ENCODE assay signal across 27 mouse cellular contexts in genomic region chr6:99252816-99253215, GRCm38 (mm10).
DNase-seq lines count a peak whose midpoint lies in the region; ATAC-seq and TF ChIP-seq lines count a peak whose summit lies in the region.
"Had no signal": no experiment of that assay in that cellular context is flagged by ENCODE, and none has a peak within 500 bp of the region (broad histone marks: within the 10 kb centered on the region; RNA-seq: fewer than 3 reads in every experiment).

No protein-coding gene starts in this region.

- no peak for TF ChIP-seq CTCF in liver, postnatal 0 days (IDR thresholded peaks at IDR 0.05; ENCODE audit: low read depth)

- H3K36me3 ChIP-seq in liver, postnatal 0 days (replicated peaks; ENCODE audit: insufficient read depth, low read length): no peaks in the 10 kb centered on the region
- no peaks in the 10 kb centered on the region for H3K36me3 ChIP-seq in midbrain, embryonic 10.5 days
- H3K36me3 ChIP-seq in midbrain, embryonic 16.5 days (ENCODE audit: control insufficient read depth, insufficient read depth, low read length): no peaks in the 10 kb centered on the region
- H3K36me3 ChIP-seq: heart, embryonic 15.5 days; liver, embryonic 13.5 days; neural tube, embryonic 15.5 days had no signal

- no peaks in the 10 kb centered on the region for H3K27me3 ChIP-seq in liver, postnatal 0 days (ENCODE audit: insufficient read depth, low read length)
- no peaks in the 10 kb centered on the region for H3K27me3 ChIP-seq in midbrain, embryonic 10.5 days (ENCODE audit: low read depth, poor library complexity, severe bottlenecking)
- no peaks in the 10 kb centered on the region for H3K27me3 ChIP-seq in midbrain, embryonic 16.5 days (ENCODE audit: control insufficient read depth, insufficient read depth, low read depth, low read length)
- H3K27me3 ChIP-seq: CH12.LX; heart, embryonic 15.5 days; liver, embryonic 13.5 days; neural tube, embryonic 15.5 days had no signal

- H3K9me3 ChIP-seq in liver, postnatal 0 days (ENCODE audit: low read length): no peaks in the 10 kb centered on the region
- H3K9me3 ChIP-seq in midbrain, embryonic 10.5 days (replicated peaks): no peaks in the 10 kb centered on the region
- no peaks in the 10 kb centered on the region for H3K9me3 ChIP-seq in midbrain, embryonic 16.5 days (replicated peaks; ENCODE audit: control insufficient read depth, low read length, poor library complexity, severe bottlenecking)
- H3K9me3 ChIP-seq: G1E; heart, embryonic 15.5 days; liver, embryonic 13.5 days; neural tube, embryonic 15.5 days had no signal

- 41% methylated on average over 5 of the region's 5 CpGs for WGBS in liver, postnatal 0 days (ENCODE audit: insufficient replicate concordance)
- WGBS in midbrain, embryonic 10.5 days: 91% methylated on average over 5 of the region's 5 CpGs
- 84% methylated on average over 5 of the region's 5 CpGs for WGBS in midbrain, embryonic 16.5 days

- no peak overlapping the region for H3K27ac ChIP-seq in liver, postnatal 0 days (ENCODE audit: low read depth)
- no peak overlapping the region for H3K27ac ChIP-seq in midbrain, embryonic 10.5 days (replicated peaks)
- H3K27ac ChIP-seq in midbrain, embryonic 16.5 days (ENCODE audit: low read length): no peak overlapping the region
- H3K27ac ChIP-seq: heart, embryonic 15.5 days; hindbrain, embryonic 14.5 days; kidney, postnatal 0 days; liver, embryonic 13.5 days; neural tube, embryonic 15.5 days had no signal

- H3K4me3 ChIP-seq in liver, postnatal 0 days (ENCODE audit: low read depth, low read length): no peak overlapping the region
- no peak overlapping the region for H3K4me3 ChIP-seq in midbrain, embryonic 10.5 days
- no peak overlapping the region for H3K4me3 ChIP-seq in midbrain, embryonic 16.5 days (ENCODE audit: low read depth, low read length)
- H3K4me3 ChIP-seq: heart, embryonic 15.5 days; liver, embryonic 13.5 days; neural tube, embryonic 15.5 days had no signal

- intact Hi-C loops in left cerebral cortex, postnatal 10 days (cut with DNase I): no loop called here

- no peak for TF ChIP-seq EP300 in liver, postnatal 0 days (IDR thresholded peaks at IDR 0.05; ENCODE audit: low read depth)

- DNase-seq in liver, postnatal 0 days: peak; percentile 33
- DNase-seq in liver (no peak), NIH3T3 (ENCODE audit: low read depth) (peak; percentile 44)
- DNase-seq in gonadal fat pad, adult 2 months (ENCODE audit: low read depth): peak; percentile 93
- DNase-seq in left cerebral cortex, postnatal 10 days (ENCODE audit: extremely low spot score in 1 of 2, low spot score in 2 of 2): no peak
- no peak for DNase-seq in midbrain, embryonic 10.5 days (ENCODE audit: low spot score)
- DNase-seq: adrenal gland, postnatal 14 days; B cell, adult 2 months; cerebellum, adult 2 months; cerebellum, postnatal 25 days; embryo, embryonic 11 days; gastrocnemius, postnatal 10 days; heart, postnatal 4 days; kidney, adult 2 months; liver, embryonic 13.5 days; right cerebral cortex, postnatal 14 days; spleen, adult 18-20 months; thymus, postnatal 14 days had no signal

- H3K9ac ChIP-seq in liver, postnatal 0 days (replicated peaks): no peak overlapping the region
- H3K9ac ChIP-seq in midbrain, embryonic 16.5 days (ENCODE audit: low read depth, low read length): no peak overlapping the region
- H3K9ac ChIP-seq: heart, embryonic 15.5 days; hindbrain, embryonic 14.5 days; liver, embryonic 13.5 days; neural tube, embryonic 15.5 days had no signal

- H3K4me1 ChIP-seq in liver, postnatal 0 days (ENCODE audit: insufficient read depth): no peaks in the 10 kb centered on the region
- peaks cover 6% of the 10 kb centered on the region; the same call in 1 of the 2 replicates for H3K4me1 ChIP-seq in midbrain, embryonic 10.5 days
- no peaks in the 10 kb centered on the region for H3K4me1 ChIP-seq in midbrain, embryonic 16.5 days (ENCODE audit: control insufficient read depth, insufficient read depth, low read length)
- H3K4me1 ChIP-seq: liver, embryonic 13.5 days; neural tube, embryonic 15.5 days had no signal

- peak; percentile 76 for ATAC-seq in liver, postnatal 0 days
- peak; percentile 58 for ATAC-seq in megakaryocyte progenitor cell, adult 5-6 weeks (replicated peaks; ENCODE audit: poor library complexity)
- no peak for ATAC-seq in midbrain, embryonic 16.5 days
- ATAC-seq: forebrain, embryonic 14.5 days had no signal

- H3K4me2 ChIP-seq in liver, postnatal 0 days (ENCODE audit: low read depth, low read length): no peak overlapping the region
- no peak overlapping the region for H3K4me2 ChIP-seq in midbrain, embryonic 16.5 days (ENCODE audit: low read length)
- H3K4me2 ChIP-seq: heart, embryonic 15.5 days; hindbrain, embryonic 14.5 days; liver, embryonic 13.5 days; neural tube, embryonic 15.5 days had no signal

Comparison
In these comparisons a context has a peak if more than half of its experiments do, and no peak if none do; other contexts are left out.
1. DNase-seq: peak in liver, postnatal 0 days (single experiment), NIH3T3 (single experiment) and gonadal fat pad, adult 2 months (single experiment); none in liver (single experiment), left cerebral cortex, postnatal 10 days (0 of 2) and midbrain, embryonic 10.5 days (single experiment).